Mouse (Mus musculus): ENCODE results near the gene Gm8369.
"Not testable (repeated sequence)": the region's sequence is repeated elsewhere in the genome, so short reads cannot be mapped to it uniquely, and the experiment has no call there.

Gm8369 gene

DNA sequence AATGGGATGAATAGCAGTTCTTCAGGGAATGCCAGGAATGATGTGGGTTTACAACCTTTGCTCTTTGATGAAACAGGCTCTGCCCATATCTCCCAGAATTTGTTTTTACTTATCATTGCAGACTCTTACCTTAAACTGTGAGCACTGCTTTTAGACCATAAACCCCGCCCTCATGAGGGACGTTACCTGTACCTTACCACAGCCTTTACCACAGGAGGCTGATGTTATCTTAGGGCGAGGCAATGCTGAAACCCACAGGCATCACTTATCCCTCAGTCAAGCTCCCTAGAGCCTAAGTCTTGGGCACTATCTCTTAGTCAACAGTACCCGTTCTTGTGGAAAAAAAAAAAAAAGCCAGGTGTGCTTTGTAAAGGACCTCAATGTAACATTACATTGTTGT lies 31.1 kb downstream of the Gm8369 start:
- no peak for DNase-seq

DNA sequence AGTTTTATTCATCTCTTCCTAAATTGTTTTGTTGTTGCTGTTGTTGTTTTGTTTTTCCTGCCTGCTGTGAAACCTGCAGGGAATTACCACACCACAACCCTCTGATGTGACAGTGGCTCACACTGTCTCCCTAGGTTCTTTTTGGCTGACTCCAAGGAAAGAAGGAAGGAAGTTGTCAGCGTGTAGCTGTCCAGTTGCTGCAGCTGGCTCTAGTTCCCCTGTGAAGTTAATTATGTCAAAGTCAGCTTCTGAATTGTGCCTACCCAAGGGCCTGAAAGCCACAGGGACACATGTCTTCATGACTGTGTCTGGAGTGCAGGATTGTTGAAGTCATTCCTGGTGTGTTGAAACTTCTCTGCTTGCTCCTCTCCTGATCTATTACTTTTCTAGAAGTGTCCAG lies 31.6 kb downstream of the Gm8369 start:
- DNase-seq = not testable (repeated sequence)

DNA sequence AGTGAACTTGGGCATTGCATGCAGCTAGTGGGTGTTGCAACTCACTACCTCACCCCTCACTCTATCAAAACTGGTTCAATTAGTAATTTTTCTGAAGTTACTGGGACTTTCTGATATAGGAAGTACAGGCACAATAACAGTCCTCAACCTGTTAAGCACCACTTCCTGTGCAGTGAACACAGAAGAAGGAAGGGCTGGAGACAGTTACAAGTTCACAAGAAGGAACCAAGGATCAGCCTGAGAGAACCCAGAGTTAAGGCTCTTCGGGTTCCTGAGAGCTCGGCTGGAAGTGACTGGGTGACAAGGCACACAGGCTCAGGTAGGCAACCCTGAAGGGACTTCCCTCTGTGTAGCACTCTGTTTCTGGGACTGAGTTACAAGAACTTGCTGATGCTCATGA lies 32.6 kb downstream of the Gm8369 start:
- DNase-seq = not testable (repeated sequence)

- no peak for DNase-seq
Measured at GRCm38 (mm10) chr19:11520146-11520545, 34.4 kb downstream of the Gm8369 start.

- DNase-seq = no peak
Measured at GRCm38 (mm10) chr19:11533421-11533820, 47.7 kb downstream of the Gm8369 start.

GRCm38 (mm10) chr19:11533888-11534445 lies 48.2 kb downstream of the Gm8369 start:
- DNase-seq = no peak

DNA sequence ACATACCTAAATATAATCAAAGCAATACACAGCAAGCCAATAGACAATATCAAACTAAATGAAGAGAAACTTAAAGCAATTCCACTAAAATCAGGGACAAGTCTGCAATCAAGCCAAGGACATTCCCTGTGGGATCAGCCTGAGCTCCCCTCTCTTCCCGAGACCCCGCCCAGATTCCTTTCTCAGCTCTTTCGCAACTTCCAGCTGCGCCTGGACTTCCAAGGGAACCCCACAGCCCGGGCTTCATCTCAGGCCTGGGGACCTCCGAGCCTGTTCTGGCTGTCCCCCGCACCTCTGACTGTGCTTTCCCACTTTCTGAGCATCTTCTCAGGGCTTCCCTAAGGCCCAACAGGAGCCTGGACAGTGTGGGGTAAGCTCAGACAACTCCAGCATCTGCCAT lies 50.9 kb downstream of the Gm8369 start, which contains the start of gene Ms4a4d:
TSS of gene Ms4a4d (plus strand) at position 209 of the 400 bp plus-strand sequence.
- DNase-seq = no peak

DNA sequence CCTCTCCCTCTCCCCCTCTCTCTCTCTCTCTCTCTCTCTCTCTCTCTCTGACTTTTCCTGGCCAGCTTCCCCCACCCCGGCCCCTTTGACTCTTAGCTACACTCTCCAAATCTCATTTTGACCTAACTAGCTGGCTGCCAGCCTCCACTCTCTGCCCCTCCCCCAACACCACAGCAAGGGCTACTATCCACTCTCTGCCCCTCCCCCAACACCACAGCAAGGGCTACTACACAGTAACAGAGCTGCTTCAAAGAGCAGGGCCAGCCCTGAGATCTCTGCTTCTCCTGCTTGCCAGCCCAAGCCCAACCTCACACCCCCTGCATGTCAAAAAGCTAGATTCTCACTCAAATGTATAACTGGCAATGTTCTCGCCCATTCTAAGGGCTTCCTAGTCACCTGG lies 51.6 kb downstream of the Gm8369 start:
- no peak for DNase-seq

DNA sequence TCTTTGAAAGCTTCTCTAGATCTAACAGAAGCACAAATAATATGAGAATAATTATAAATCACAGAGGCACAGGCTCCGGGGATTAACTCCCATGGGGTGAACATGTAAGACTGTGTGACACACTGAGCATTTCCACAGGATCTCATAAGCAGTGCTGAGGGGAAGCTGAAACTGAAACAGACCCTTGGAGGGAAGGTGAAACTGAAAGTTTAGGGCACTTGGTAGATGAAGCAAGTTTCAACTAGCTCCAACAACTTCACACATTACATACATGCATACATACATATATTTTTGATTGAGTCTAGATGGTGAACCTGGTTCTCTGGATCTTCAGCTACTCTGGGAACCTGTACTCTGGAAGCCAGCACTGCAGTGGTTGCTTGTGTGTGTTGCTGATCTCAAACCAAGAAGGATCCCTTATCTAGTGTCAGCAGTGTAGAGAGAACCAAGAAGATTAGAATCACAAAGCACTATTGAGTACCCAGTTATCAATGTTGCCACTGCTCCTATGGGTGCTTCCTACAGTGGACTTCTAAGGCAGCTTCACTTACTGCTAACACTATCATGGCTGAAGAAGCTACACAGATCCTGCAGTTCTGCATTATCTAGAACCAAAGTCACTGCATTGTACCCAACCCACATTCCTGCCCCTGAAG lies 54.6 kb downstream of the Gm8369 start:
- DNase-seq = not testable (repeated sequence)

- DNase-seq = not testable (repeated sequence)
Measured at GRCm38 (mm10) chr19:11544383-11544782, 58.6 kb downstream of the Gm8369 start.

GRCm38 (mm10) chr19:11547911-11548310 lies 62.2 kb downstream of the Gm8369 start:
- DNase-seq = no peak

GRCm38 (mm10) chr19:11554726-11555125 lies 69.0 kb downstream of the Gm8369 start:
- no peak for DNase-seq

DNA sequence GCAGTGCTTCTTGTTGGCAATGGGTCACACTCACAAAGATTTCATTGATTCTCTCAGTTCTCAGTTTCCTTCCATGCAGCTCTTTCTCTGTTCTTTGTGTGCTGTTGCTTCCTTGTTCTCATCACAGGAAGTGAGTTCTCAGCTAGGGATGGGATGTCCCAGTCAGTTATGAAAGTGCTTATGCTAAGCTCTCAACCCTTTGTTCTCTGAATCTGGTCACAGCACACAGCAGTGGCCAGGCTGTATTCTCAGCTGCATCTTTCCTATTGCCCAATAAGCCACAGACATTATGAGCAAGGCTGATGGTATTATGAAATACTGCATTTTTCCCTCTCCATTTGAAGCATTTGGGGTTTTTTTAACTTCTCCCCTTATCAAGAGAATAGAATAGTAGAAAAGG lies 73.8 kb downstream of the Gm8369 start:
- not testable (repeated sequence) for DNase-seq
